Mouse (Mus musculus) midbrain, embryonic 10.5 days (tissue): ENCODE results near the gene Asna1. TPM values are rescaled to one million over a fixed set of nuclear protein-coding genes. Genes with fewer than 3 reads are reported as not detected.
A peak's percentile ranks its signal among the peaks of the same experiment; 100 is the strongest.

Experiments
- DNase-seq: peaks from one replicate; pipeline ENCODE4 v3.0.0-alpha.2; 2017; ENCODE audit warnings: low spot score
- H3K27ac ChIP-seq: fragments of 300-500 bp; sonication (generic); replicated peaks from 2 replicates; pipeline ENCODE4 v1.5.1; 2016; ENCODE audit warnings: mild to moderate bottlenecking
- H3K27me3 ChIP-seq: fragments of 300-500 bp; sonication (generic); 2 replicates; pipeline ENCODE4 v1.6.1; 2016; ENCODE audit warnings: low read depth, mild to moderate bottlenecking; ENCODE audit not compliant: poor library complexity, severe bottlenecking
- H3K36me3 ChIP-seq: fragments of 300-500 bp; sonication (generic); 2 replicates; pipeline ENCODE4 v1.6.1; 2016; ENCODE audit warnings: mild to moderate bottlenecking, moderate library complexity
- H3K4me1 ChIP-seq: fragments of 300-500 bp; sonication (generic); 2 replicates; pipeline ENCODE4 v1.6.1; 2016
- H3K4me3 ChIP-seq: fragments of 300-500 bp; sonication (generic); 2 replicates; pipeline ENCODE4 v1.5.1; 2016; ENCODE audit warnings: mild to moderate bottlenecking, moderate library complexity
- H3K9me3 ChIP-seq: fragments of 300-500 bp; sonication (generic); replicated peaks from 2 replicates; pipeline ENCODE4 v1.6.1; 2016; ENCODE audit warnings: mild to moderate bottlenecking
- WGBS: fragments of 180-500 bp; shearing (Covaris S2); methylation state at CpG from one replicate; pipeline ENCODE4 v1.1.7; 2016; 5-methylcytosine and 5-hydroxymethylcytosine counted together
- polyA plus RNA-seq: library from polyadenylated mRNA; unstranded; fragments of >200 nt; fragmentation: Nextera tagmentation; extraction: Ambion mirVana; gene quantifications from 2 replicates; pipeline ENCODE4 v1.2.1, GENCODE M21; 2016

Gene Asna1
- polyA plus RNA-seq, 1 experiment from 2014 or later, result 160 TPM

- no peaks in the 10 kb centered on the region for H3K36me3 ChIP-seq
- H3K4me1 ChIP-seq, result peaks cover 45% of the 10 kb centered on the region
- peaks cover 91% of the 10 kb centered on the region for H3K27me3 ChIP-seq
- 11% methylated on average over 16 of the region's 16 CpGs for WGBS
- peak overlapping the region; percentile 83 for H3K27ac ChIP-seq
- H3K9me3 ChIP-seq, result no peaks in the 10 kb centered on the region
- DNase-seq, result no peak
- H3K4me3 ChIP-seq, result peak overlapping the region; percentile 68
Measured at GRCm38 (mm10) chr8:84984294-84985048, 40.6 kb downstream of the Asna1 start.

GRCm38 (mm10) chr8:84982499-84983011 lies 42.5 kb downstream of the Asna1 start:
- peaks cover 92% of the 10 kb centered on the region for H3K27me3 ChIP-seq
- WGBS, result 77% methylated on average over 3 of the region's 3 CpGs
- no peak overlapping the region for H3K27ac ChIP-seq
- DNase-seq, result no peak
- peaks cover 58% of the 10 kb centered on the region for H3K4me1 ChIP-seq
- H3K9me3 ChIP-seq, result no peaks in the 10 kb centered on the region
- no peak overlapping the region for H3K4me3 ChIP-seq
- H3K36me3 ChIP-seq, result no peaks in the 10 kb centered on the region

GRCm38 (mm10) chr8:84981644-84982498 lies 43.2 kb downstream of the Asna1 start:
- Histone ChIP-seq H3K4me1 (peaks cover 65% of the 10 kb centered on the region), H3K27ac (no peak overlapping the region), H3K9me3 (no peaks in the 10 kb centered on the region), H3K27me3 (peaks cover 92% of the 10 kb centered on the region), H3K4me3 (no peak overlapping the region), H3K36me3 (no peaks in the 10 kb centered on the region)
- DNase-seq, result no peak
- 80% methylated on average over 15 of the region's 15 CpGs for WGBS

- peaks cover 85% of the 10 kb centered on the region for H3K27me3 ChIP-seq
- peaks cover 69% of the 10 kb centered on the region for H3K4me1 ChIP-seq
- WGBS, result 40% methylated on average over 11 of the region's 11 CpGs
- H3K36me3 ChIP-seq, result no peaks in the 10 kb centered on the region
- no peak for DNase-seq
- H3K4me3 ChIP-seq, result 0 out of 2 replicates have a peak overlapping the region, but pooled peaks have one; percentile 2
- H3K27ac ChIP-seq, result no peak overlapping the region
- H3K9me3 ChIP-seq, result no peaks in the 10 kb centered on the region
Measured at GRCm38 (mm10) chr8:84980622-84981358, 44.3 kb downstream of the Asna1 start.

GRCm38 (mm10) chr8:84979599-84980421 lies 45.3 kb downstream of the Asna1 start:
- H3K27me3 ChIP-seq, result peaks cover 78% of the 10 kb centered on the region
- peak overlapping the region; percentile 55 for H3K27ac ChIP-seq
- peak; percentile 87 for DNase-seq
- H3K4me3 ChIP-seq, result peak overlapping the region; percentile 50
- H3K36me3 ChIP-seq, result peaks cover 6% of the 10 kb centered on the region
- H3K4me1 ChIP-seq, result peaks cover 68% of the 10 kb centered on the region
- WGBS, result 3% methylated on average over 42 of the region's 42 CpGs
- H3K9me3 ChIP-seq, result no peaks in the 10 kb centered on the region

GRCm38 (mm10) chr8:84978248-84978940 lies 46.7 kb downstream of the Asna1 start, which contains the start of gene Junb:
Gene Junb, minus strand, starts transcription at chr8:84978718.
- peaks cover 64% of the 10 kb centered on the region for H3K27me3 ChIP-seq
- H3K4me1 ChIP-seq, result peaks cover 62% of the 10 kb centered on the region
- DNase-seq, result peak; percentile 84
- H3K9me3 ChIP-seq, result no peaks in the 10 kb centered on the region
- peak within 1 kb of the TSS; percentile 64 for H3K4me3 ChIP-seq
- under 1% methylated on average over 63 of the region's 63 CpGs for WGBS
- H3K27ac ChIP-seq, result peak within 1 kb of the TSS; percentile 76
- peaks cover 20% of the 10 kb centered on the region for H3K36me3 ChIP-seq

GRCm38 (mm10) chr8:84977435-84978247 lies 47.4 kb downstream of the Asna1 start:
- Histone ChIP-seq H3K36me3 (peaks cover 27% of the 10 kb centered on the region), H3K9me3 (no peaks in the 10 kb centered on the region), H3K4me1 (peaks cover 62% of the 10 kb centered on the region), H3K27ac (peak overlapping the region; percentile 76), H3K27me3 (peaks cover 61% of the 10 kb centered on the region), H3K4me3 (peak overlapping the region; percentile 64)
- 1% methylated on average over 70 of the region's 70 CpGs for WGBS
- DNase-seq, result peak; percentile 70

- Histone ChIP-seq H3K4me1 (peaks cover 62% of the 10 kb centered on the region), H3K27ac (peak overlapping the region; percentile 76), H3K9me3 (no peaks in the 10 kb centered on the region), H3K36me3 (peaks cover 35% of the 10 kb centered on the region), H3K27me3 (peaks cover 54% of the 10 kb centered on the region), H3K4me3 (peak overlapping the region; percentile 64)
- no peak for DNase-seq
- WGBS, result 3% methylated on average over 25 of the region's 25 CpGs
Measured at GRCm38 (mm10) chr8:84976763-84977434, 48.2 kb downstream of the Asna1 start.

- peaks cover 46% of the 10 kb centered on the region for H3K27me3 ChIP-seq
- peak overlapping the region; percentile 64 for H3K4me3 ChIP-seq
- no peaks in the 10 kb centered on the region for H3K9me3 ChIP-seq
- peaks cover 42% of the 10 kb centered on the region for H3K36me3 ChIP-seq
- H3K27ac ChIP-seq, result peak overlapping the region; percentile 76
- 1% methylated on average over 61 of the region's 61 CpGs for WGBS
- H3K4me1 ChIP-seq, result peaks cover 68% of the 10 kb centered on the region
- DNase-seq, result peak; percentile 94
Measured at GRCm38 (mm10) chr8:84976031-84976762, 48.9 kb downstream of the Asna1 start.

- H3K4me3 ChIP-seq, result peak overlapping the region; percentile 64; the same call in 1 of the 2 replicates
Measured at GRCm38 (mm10) chr8:84975434-84975833, 49.6 kb downstream of the Asna1 start.

More at GRCm38 (mm10) chr8:84975434-84975833, 49.6 kb downstream of the Asna1 start:
- peaks cover 70% of the 10 kb centered on the region for H3K4me1 ChIP-seq
- DNase-seq, result peak; percentile 59
- no peak overlapping the region for H3K27ac ChIP-seq
- no peaks in the 10 kb centered on the region for H3K9me3 ChIP-seq
- H3K27me3 ChIP-seq, result peaks cover 39% of the 10 kb centered on the region
- peaks cover 48% of the 10 kb centered on the region for H3K36me3 ChIP-seq
- 33% methylated on average over 7 of the region's 7 CpGs for WGBS
